Mouse (Mus musculus): ENCODE results near the gene Dock1.

The Dock1 gene

DNA sequence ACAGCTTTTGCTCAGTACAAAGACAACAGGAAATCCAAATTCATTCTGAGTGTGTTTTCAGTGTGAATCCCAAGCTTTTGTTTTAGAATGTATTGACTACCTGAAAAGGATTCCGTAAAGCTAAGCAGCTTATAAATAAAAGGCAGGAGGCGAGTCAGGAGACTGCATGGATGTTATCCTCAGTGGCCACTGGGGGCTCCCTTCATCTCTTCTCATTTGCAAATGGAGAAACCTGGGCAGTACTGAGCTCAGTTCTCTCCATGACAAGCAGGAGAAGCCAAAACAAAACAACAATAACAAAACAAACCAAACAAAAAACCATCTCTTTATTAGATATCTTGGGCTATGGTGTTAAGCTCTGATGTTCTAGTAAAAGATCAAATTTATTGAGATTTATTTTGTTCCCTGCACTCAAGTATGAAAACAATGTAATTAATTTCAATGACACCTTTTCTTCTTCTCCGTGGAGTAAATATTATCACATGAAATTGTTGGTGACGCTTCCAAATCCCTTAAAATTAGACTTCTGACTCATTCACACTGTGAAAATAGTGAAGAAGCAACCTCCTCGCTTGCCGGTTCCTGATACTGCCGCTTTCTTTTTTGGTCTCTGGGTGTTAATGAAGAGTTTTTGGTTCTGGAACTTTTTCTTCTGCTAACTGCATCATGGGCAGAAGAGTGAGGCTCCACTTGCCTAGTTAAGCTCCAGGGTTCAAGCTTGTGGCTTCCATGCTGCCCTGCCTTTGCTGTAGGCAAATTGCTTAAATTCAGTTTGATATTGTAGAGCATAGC lies 275.7 kb downstream of the Dock1 start:
- no peak for DNase-seq (ENCODE audit: extremely low spot score, low spot score)

DNA sequence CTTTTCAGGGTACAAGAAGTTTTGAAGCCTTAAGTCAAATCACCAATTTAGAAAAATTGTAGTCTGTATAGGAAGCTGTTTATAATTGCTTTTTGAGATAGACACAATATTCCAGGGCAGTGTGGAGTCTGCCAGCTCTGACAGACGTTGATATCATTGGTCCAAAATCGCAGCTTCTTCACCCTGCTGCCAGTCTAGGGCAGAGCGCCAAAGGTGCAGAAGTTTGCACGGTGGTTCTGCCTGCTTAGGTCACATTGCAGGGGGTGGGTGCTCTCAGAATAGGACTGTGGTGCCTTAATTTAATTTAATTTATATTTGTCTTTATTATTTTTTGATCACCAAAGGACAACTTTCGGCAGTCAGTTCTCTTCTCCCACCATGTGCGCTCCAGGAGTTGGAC lies 288.6 kb downstream of the Dock1 start:
- no peak for DNase-seq (ENCODE audit: extremely low spot score, low spot score)

DNA sequence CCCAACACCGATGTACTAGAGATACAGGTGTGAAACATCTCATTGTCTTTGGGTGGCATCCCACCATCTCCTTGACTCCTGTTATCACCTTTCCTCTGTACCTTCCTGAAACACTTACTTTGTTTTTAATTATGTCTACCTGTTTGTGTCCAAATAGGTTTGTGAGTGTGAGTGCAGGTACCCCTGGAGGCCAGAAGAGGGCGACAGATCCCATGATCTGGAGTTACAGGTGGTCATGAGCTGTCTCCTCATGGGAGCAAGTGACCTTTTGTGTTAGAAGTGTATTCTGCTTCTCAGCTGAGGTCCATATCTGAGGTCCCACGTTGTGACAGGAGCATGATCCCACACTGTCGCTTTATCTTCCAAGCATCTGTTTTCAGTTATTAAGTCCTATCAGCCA lies 290.4 kb downstream of the Dock1 start:
- no peak for DNase-seq (ENCODE audit: extremely low spot score, low spot score)

DNA sequence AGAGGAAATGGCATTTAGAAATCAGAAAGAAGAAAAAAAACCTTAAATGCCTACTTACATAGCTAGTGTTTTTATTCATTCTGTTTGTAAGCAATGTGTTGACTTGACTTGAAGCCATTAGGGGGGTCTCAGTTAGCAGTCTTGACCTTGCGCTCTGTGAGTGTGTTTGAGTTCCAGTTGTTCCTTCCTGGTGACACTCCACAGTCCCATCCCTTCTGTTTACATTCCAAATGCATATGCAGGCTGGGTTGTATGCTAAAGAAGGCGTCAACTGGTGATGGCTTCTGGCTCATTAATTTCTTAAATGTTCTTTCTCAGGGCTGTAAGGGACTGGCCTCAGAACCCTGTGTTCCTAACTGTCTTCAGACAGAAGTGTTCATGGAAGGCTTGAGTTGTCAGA lies 291.2 kb downstream of the Dock1 start:
- no peak for DNase-seq (ENCODE audit: extremely low spot score, low spot score)

DNA sequence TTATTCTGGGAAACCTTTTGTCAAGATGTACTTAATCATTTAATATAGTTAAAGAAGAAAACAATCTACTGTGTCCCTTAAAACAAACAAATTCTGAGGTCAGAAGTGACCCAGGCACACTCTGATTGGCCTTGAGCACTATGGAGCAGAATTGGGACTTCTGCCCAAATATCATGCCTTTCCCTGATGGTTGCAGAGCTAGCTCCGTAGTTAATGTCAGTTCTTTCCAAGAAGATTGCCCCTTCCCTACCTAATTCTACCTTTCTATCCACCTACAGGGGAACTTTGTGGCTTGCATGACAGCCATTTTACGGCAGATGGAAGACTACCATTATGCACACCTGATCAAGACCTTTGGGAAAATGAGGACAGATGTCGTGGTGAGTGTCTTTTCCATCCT lies 319.8 kb downstream of the Dock1 start:
- DNase-seq (ENCODE audit: extremely low spot score, low spot score): no peak

DNA sequence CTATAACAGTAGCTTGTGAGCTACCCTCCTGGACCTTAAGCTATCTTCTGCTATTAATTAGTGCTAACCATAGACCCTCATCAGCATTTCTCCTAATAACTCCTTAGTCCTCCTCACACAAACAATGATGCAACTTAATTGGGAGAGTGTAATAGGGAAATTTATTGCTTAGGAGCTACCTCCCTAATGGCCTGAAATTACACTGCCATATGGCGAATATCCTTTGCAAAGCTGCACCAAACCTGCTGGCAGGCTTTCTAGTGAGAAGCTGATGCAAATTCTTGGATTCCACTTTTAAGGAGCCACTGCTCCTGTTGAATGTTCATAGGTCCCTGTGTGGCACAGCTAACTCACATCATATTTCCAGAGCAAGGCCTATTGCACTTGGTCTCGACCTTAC lies 320.5 kb downstream of the Dock1 start:
- no peak for DNase-seq (ENCODE audit: extremely low spot score, low spot score)

DNA sequence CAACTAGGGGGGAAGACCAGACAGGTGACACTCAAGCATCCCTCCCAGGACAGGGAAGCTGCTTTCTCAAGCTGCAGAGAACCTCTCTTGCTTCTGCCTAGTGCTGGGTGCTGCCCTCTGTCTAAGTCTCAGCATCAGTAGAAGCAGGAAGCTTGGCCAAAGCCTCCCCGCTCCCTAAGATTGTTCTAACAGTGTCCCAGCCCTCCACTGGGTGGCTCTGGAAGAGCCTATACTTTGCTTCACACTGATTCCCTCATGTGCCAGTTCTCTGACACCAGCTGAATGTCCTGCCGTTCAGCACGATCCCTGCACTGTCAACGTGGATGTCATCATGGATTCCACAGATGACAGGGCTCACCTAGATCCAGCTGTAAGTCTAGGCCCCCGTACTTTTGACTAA lies 324.5 kb downstream of the Dock1 start:
- no peak for DNase-seq (ENCODE audit: extremely low spot score, low spot score)

DNA sequence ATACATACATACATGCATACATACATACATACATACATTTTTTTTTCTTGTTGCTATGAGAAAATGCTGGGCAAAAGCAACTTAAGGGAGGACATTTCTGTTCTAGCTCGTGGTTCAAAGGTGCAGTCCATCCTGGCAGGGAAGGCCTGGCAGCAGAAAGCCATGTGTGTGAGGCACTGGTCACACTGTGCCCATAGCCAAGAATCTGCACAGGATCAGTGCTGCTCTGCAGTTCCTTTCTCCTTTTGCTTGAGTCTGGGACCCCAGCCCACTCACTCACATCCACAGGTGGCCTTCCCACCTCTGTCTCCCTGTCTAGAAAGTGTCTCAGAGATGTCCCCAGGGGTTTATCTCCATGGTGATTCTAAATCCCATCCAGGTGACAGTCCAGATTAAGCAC lies 331.8 kb downstream of the Dock1 start:
- DNase-seq (ENCODE audit: extremely low spot score, low spot score): no peak

DNA sequence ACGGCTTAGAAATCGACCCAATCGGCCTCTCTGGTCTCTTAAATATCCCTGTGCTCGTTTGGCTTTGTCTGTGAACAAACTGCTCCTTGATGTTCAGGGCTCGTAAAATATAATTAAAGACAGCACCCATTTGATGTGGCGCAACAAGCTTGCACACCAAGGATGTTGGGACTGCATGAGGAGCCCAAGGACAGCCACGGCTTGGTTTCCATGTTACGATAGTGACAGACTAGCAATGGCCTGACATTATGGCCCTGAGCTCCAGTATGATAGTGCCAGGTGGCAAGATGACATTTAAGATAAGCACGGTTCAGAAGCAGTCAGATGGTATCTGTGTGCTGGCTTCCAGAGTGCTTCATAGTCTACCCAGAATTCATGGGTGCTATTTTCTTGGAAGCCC lies 332.4 kb downstream of the Dock1 start:
- DNase-seq (ENCODE audit: extremely low spot score, low spot score): no peak

DNA sequence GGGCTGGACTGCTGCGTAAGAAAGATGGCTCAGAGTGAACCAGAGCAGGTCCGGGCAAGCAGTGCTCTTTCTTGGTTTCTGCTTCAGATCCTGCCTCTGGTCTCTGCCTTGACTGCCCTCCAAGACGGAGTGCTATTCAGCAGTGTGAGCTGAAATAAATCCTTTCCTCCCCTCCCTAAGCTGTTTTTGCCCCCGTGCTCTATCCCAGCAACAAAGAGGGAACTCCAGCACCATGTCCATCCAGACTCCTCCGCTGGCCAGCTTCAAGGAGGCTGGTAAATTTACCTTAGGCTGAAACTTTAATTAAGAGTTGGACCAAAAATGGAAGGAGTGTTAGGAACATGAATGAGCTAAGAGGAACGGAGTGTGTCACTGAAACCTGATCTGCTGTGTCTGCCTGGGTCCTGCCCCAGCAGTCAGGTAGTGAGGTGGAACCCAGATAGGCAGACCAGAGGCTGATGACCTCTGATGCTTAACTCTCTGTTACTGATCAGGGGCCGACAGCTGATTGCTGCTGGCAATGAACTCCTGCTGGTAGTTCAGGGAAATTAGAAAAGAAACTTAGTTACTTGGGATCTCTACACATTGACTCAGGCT lies 335.6 kb downstream of the Dock1 start:
- DNase-seq (ENCODE audit: extremely low spot score, low spot score): no peak

DNA sequence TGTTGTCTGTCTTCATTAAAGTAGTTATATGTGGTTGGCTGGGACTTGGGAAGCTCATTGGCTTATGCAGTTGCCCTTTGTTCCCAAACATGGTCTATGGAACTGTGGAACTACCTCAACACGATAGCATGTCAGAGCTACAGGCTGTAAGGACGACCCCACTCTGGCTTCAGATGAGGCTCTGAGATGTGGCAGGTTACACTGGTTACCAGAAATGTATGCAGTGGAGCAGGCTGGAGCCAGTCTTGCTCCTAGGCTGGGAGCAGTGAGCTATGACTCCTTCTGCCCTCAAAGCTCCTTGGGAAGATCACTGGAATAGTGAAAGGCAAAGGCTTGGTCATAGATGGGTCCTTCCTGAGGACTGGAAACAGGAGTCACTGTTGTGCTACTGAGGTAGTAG lies 337.6 kb downstream of the Dock1 start:
- DNase-seq (ENCODE audit: extremely low spot score, low spot score): no peak

DNA sequence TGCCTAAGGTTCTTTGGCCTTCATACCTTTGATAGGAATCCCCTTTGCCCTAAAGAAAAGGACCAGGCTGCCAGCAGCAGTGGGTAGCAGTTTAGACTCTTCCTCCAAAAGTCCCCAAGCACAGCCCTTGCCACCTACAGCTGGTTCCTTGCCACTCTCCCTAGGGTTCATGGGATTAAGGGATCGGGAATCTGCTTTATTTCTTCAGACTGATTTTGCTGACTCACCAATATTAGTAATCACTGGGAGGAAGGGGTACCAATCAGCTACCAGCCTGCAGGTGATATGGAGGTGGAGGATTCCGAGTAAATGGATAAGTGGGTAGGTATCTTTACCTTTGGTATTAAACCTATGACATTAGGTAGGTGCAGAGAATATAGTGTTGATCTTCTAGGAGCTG lies 340.5 kb downstream of the Dock1 start:
- DNase-seq (ENCODE audit: extremely low spot score, low spot score): no peak

DNA sequence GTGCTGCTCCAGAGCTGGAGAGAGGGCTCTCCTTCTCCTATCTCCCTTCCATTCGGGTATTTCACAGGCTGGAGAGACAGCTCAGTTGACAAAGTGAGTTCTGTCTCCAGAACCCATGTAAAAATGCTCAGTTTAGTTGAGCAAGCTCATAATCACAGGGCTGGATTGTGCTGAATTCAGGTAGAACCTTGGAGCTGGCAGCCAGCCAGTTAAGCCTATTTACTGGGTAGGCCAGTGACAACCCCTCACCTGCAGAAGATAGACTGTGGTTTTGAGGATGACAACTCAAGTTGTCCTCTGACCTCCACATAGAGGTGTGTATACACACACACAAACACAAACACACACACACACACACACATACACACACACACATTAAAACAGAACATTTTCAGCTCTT lies 347.1 kb downstream of the Dock1 start:
- no peak for DNase-seq (ENCODE audit: extremely low spot score, low spot score)

DNA sequence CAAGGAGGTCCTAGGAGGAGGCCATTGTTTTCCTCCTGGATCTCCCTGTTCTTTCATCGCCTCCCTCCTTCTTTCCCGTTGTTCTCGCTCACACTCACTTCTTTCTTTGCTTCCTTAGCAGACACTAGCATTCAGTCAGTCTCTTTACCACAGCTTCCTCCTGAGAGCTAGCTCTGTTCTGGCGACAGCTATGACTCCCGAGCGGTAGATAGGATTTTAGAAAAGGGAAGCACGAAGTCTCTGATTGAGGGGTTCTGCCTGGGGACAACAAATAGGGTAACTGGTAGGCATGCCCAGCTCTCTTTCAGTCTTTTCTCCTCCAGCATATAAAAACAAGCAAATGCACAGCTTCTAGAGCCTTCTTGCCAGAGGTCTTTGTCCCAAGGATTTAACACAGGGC lies 350.3 kb downstream of the Dock1 start:
- no peak for DNase-seq (ENCODE audit: extremely low spot score, low spot score)

DNA sequence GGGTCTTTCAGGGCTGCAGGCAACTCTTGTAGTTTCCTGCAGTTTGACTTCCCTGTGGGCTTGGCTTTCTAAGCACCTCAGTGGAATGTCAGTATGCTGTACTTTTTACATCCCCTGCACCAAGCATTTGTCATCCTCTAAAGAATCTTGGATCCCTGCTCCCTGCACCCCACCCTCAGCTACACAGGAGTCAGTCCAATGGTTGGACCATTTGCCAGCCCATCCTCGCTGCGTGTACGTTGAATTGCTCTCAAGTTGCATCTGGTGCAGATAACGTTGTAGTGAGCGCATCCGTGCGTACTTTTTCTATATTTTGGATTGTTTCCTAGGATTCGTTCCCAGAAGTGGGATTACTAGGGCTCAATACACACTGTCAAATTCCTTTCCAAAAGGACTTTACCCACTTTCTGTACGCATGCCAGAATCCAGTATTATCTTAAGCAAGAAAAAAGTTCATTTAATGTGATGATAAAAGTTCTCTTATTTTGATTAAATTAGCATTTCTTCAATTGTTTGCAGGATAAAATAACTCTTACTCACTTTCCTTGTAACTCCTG lies 351.2 kb downstream of the Dock1 start:
- DNase-seq (ENCODE audit: extremely low spot score, low spot score): no peak

DNA sequence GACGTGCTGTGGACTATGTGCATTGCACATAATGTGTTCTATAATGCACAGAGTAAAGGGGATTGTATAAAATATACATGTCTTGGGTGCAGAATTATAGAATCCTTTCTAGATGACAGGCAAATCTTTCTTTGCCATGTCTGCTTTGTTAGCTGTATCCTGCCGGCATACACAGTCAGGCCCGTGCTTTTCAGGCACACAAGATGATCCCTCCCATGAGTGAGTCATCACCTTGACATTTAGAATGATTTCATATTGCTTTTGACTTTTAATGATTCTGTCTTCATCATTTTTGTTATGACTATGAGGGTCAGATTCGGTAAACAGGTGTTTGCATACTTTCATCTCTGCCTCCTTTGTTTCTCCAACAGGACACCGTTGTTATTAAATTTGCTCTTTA lies 354.1 kb downstream of the Dock1 start:
- no peak for DNase-seq (ENCODE audit: extremely low spot score, low spot score)

DNA sequence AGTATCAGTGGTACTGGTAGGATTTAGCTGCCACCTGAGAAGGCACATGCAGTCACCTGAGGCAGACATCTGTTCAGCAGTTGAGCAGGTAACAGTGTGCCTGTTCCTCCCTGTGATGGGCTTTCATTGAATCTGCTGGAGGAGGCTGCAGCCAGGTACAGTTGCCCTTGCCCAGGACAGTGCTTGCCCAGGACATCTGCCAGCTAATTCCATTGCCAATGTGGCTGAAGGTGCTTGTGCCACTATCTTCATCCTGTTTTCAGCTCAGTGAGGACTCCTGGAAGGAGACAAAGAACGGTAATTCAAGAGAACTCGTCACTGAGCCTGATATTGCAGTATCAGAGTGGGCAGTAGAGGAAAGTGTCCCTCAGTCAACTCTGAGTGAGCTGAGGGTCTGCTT lies 358.3 kb downstream of the Dock1 start:
- DNase-seq (ENCODE audit: extremely low spot score, low spot score): no peak

DNA sequence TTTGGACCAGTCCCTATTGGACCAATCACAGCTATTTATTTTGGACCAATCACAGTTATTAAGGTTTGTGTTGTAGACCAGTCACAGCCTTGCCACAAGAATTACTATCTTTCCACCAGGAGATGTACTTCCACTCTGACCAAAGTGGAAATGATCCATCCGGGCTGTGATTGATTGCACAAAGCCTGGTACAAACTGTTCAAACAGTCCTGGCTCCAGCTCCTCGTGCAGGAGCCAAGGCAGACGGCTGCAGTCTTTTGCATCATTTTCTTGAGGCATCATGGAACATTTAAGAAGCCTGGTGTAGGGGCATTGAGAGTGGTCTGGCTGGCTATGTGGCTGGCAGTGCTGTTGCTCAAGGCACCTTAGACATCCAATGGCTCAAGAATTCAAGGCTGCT lies 358.7 kb downstream of the Dock1 start:
- no peak for DNase-seq (ENCODE audit: extremely low spot score, low spot score)

DNA sequence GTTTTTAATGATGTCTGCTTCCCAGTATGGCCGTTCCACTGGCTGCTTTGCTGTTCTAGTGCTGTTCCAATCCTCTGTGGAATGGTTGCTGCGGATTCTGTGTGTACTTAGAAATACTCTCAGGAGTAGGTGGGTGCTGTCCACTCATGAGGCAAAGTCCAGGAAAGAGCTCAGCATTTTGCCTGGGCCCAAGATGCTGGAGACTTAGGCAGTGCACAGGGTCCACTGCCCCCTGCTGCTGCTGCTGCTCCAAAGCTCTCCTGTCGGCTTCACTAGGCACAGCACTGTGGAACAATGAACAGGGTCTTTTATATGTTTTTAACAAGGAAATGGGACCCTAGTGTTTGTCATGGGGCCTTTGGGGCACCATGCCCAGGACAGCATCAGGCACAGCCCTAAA lies 361.0 kb downstream of the Dock1 start:
- no peak for DNase-seq (ENCODE audit: extremely low spot score, low spot score)

DNA sequence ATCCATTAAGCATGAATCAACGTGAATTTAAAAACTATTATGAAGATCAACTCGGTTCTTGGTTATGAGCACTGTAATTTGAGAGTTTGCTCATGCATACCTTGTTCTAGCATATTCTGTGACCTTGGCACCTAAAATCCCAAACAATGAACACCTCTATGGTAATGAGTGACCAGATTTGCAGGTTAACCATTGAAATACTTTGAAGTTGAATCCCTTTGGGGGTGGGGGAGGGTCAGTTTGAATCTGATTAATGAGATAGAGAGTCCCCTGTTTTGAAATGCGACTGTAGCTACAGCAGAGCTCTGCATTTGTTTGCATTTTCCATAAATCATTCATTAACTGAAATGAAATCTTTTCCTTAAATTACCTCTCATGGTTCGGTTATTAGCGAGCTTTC lies 364.4 kb downstream of the Dock1 start:
- DNase-seq (ENCODE audit: extremely low spot score, low spot score): no peak

DNA sequence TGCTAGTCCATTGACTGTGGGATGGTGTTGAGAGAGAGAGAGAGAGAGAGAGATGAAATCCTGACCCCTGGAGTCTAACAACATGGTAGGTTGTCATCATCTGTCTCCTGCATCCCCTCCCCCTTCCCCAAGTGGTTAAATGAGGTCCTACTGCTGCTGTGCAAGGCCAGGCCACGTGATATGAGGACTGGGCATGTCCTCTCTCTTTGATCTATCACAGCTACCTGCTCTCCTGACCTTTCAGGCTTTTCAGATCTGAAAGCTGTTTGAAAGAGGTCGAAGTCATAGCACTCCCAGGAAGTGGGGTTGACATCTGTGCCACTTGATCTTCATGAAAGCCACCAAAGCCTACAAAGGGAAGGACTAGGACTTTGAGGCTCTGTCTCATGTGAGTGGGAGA lies 365.2 kb downstream of the Dock1 start:
- DNase-seq (ENCODE audit: extremely low spot score, low spot score): no peak

DNA sequence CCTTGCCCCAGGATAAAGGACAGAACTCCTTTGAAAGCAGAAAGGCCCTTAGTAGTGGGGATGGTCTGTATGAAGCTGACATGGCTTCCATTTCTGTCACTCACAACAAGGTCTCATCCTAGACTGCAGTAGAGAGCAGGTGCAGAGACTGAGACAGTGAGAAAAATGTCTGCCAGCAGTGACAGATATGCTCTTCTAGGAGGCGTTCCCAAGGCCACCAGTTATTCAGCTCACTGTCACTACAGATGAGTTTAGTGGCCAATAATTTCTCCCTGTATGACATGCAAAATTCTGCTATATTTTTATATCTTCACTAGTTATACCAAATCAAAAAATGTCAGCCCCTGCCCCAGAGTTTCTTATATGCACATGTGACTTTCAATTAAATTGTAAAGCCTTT lies 368.5 kb downstream of the Dock1 start:
- no peak for DNase-seq (ENCODE audit: extremely low spot score, low spot score)

All from neural tube, embryonic 10.5 days (tissue).